Mouse (Mus musculus): ENCODE measurements around the gene Olfr781.
"Not testable (repeated sequence)": the region's sequence is repeated elsewhere in the genome, so short reads cannot be mapped to it uniquely, and the experiment has no call there.

Gene Olfr781

GRCm38 (mm10) chr10:129328554-129328953 is at the start of gene Olfr781:
Olfr781 (plus strand) TSS chr10:129328854.
- CTCF ChIA-PET, result no interaction called here
- POLR2A ChIA-PET, result no interaction called here

GRCm38 (mm10) chr10:129312973-129313372 is 15.7 kb upstream of the Olfr781 start:
- CTCF ChIA-PET, POLR2A ChIA-PET: not testable (repeated sequence)

- CTCF ChIA-PET, result not testable (repeated sequence)
These were observed 15.1 kb upstream of the Olfr781 start for GRCm38 (mm10) chr10:129313521-129313920.

GRCm38 (mm10) chr10:129317817-129318216 is 10.8 kb upstream of the Olfr781 start, which contains the start of gene Olfr780:
Olfr780 (plus strand) TSS chr10:129318117.
- POLR2A ChIA-PET, result no interaction called here
- CTCF ChIA-PET, result no interaction called here

More at GRCm38 (mm10) chr10:129313521-129313920, 15.1 kb upstream of the Olfr781 start:
- POLR2A ChIA-PET, result not testable (repeated sequence)

GRCm38 (mm10) chr10:129348550-129348949 is 19.9 kb downstream of the Olfr781 start, which contains the start of gene Olfr782:
Olfr782 (plus strand) TSS chr10:129348850.
- ChIA-PET POLR2A (no interaction called here), CTCF (no interaction called here)

GRCm38 (mm10) chr10:129352475-129352874 is 23.8 kb downstream of the Olfr781 start:
- CTCF ChIA-PET, POLR2A ChIA-PET: not testable (repeated sequence)

GRCm38 (mm10) chr10:129356496-129356895 is 27.8 kb downstream of the Olfr781 start:
- CTCF ChIA-PET, result not testable (repeated sequence)
- POLR2A ChIA-PET, result interaction anchor here in 1 of 4 experiments (0.6 kb wide), 1 partner anchor 18 kb away, joined by 3 read pairs; no protein-coding TSS in a partner anchor

GRCm38 (mm10) chr10:129357307-129357706 is 28.7 kb downstream of the Olfr781 start:
- ChIA-PET POLR2A (no interaction called here), CTCF (no interaction called here)

- POLR2A ChIA-PET, CTCF ChIA-PET: not testable (repeated sequence)
These were observed 45.4 kb downstream of the Olfr781 start for GRCm38 (mm10) chr10:129374051-129374450.

All from embryonic stem cell, embryonic (primary cell).